Mouse (Mus musculus) myocyte (in vitro differentiated cells): ENCODE results near the gene Chic1. TPM values are rescaled to one million over a fixed set of nuclear protein-coding genes. Genes with fewer than 3 reads are reported as not detected.

Experiments used
- H3K27me3 ChIP-seq: one replicate; pipeline ENCODE4 v1.6.1; 2011; ENCODE audit not compliant: control insufficient read depth, insufficient read depth, insufficient read length
- H3K36me3 ChIP-seq: one replicate; pipeline ENCODE4 v1.6.1; 2011; ENCODE audit not compliant: control insufficient read depth, insufficient read depth
- H3K4me2 ChIP-seq: one replicate; pipeline ENCODE4 v1.6.1; 2011; ENCODE audit warnings: low read depth, control low read depth
- H3K4me3 ChIP-seq: one replicate; pipeline ENCODE4 v1.5.1; 2011; ENCODE audit warnings: mild to moderate bottlenecking, control low read depth, moderate library complexity
- H3K79me2 ChIP-seq: one replicate; pipeline ENCODE4 v1.6.1; 2011; ENCODE audit not compliant: control insufficient read depth, insufficient read depth
- H3ac ChIP-seq: one replicate; pipeline ENCODE4 v1.6.1; 2011; ENCODE audit not compliant: control insufficient read depth, insufficient read length
- CEBPB ChIP-seq: IDR thresholded peaks from 2 replicates; pipeline ENCODE4 v1.6.1; 2011; ENCODE audit warnings: mild to moderate bottlenecking, moderate library complexity; ENCODE audit not compliant: poor library complexity, insufficient read depth, severe bottlenecking
- E2F4 ChIP-seq: IDR thresholded peaks from one replicate; pipeline ENCODE4 v1.6.1; 2011; ENCODE audit warnings: mild to moderate bottlenecking, control low read depth, moderate library complexity; ENCODE audit not compliant: insufficient read depth
- MAX ChIP-seq: IDR thresholded peaks from one replicate; pipeline ENCODE4 v1.6.1; 2011; ENCODE audit warnings: low read depth, mild to moderate bottlenecking, control low read depth
- MYOD1 ChIP-seq, 3 experiments: IDR thresholded peaks; one replicate each; pipeline ENCODE4 v1.6.1; 2011; ENCODE audit warnings: control low read depth in 2 of 3, low read depth in 2 of 3, mild to moderate bottlenecking in 2 of 3, moderate library complexity in 1 of 3; ENCODE audit not compliant: insufficient read length in 2 of 3, control insufficient read depth in 1 of 3
- MYOG ChIP-seq, 3 experiments: IDR thresholded peaks; one replicate each; pipeline ENCODE4 v1.6.1; 2011; ENCODE audit warnings: control low read depth in 2 of 3, low read depth in 2 of 3, mild to moderate bottlenecking in 2 of 3; ENCODE audit not compliant: insufficient read length in 2 of 3, control insufficient read depth in 1 of 3, insufficient read depth in 1 of 3
- POLR2A ChIP-seq: IDR thresholded peaks from one replicate; pipeline ENCODE4 v1.6.1; 2011; ENCODE audit warnings: low read depth, mild to moderate bottlenecking, control low read depth, moderate library complexity; ENCODE audit not compliant: insufficient read length
- POLR2AphosphoS2 ChIP-seq: IDR thresholded peaks from one replicate; pipeline ENCODE4 v1.6.1; 2011; ENCODE audit warnings: low read depth, control low read depth; ENCODE audit not compliant: insufficient read length
- REST ChIP-seq: IDR thresholded peaks from one replicate; pipeline ENCODE4 v1.6.1; 2011; ENCODE audit warnings: mild to moderate bottlenecking, control low read depth, moderate library complexity; ENCODE audit not compliant: insufficient read depth, insufficient read length
- SRF ChIP-seq: IDR thresholded peaks from one replicate; pipeline ENCODE4 v1.6.1; 2011; ENCODE audit warnings: low read depth; ENCODE audit not compliant: control insufficient read depth, insufficient read length
- TCF12 ChIP-seq: IDR thresholded peaks from one replicate; pipeline ENCODE4 v1.6.1; 2011; ENCODE audit warnings: mild to moderate bottlenecking, control low read depth; ENCODE audit not compliant: poor library complexity, insufficient read depth, severe bottlenecking
- TCF3 ChIP-seq: IDR thresholded peaks from one replicate; pipeline ENCODE4 v1.6.1; 2011; ENCODE audit warnings: low read depth, control low read depth; ENCODE audit not compliant: insufficient read length
- USF1 ChIP-seq: IDR thresholded peaks from one replicate; pipeline ENCODE4 v1.6.1; 2011; ENCODE audit warnings: low read depth, mild to moderate bottlenecking, control low read depth, moderate library complexity
- polyA plus RNA-seq: library from polyadenylated mRNA; unstranded; fragments of >200 nt; fragmentation: generic; extraction: Trizol; gene quantifications from one replicate; pipeline ENCODE4 v1.2.1, GENCODE M21; 2012; ENCODE audit warnings: missing spikeins

Gene Chic1
- polyA plus RNA-seq, 1 experiment = 0.26 TPM

GRCm38 (mm10) chrX:103421710-103422109 is 65.4 kb downstream of the Chic1 start, which contains the start of gene Gm26992:
Gm26992 (plus strand) TSS chrX:103422010.
- no peak within 1 kb of the TSS for H3K4me2 ChIP-seq
- H3K79me2 ChIP-seq = no peaks in the 10 kb centered on the region
- TF ChIP-seq USF1 (no peak), MAX (no peak), MYOD1 (IDR thresholded peaks at IDR 0.05; ENCODE audit: control insufficient read depth in 1 of 3, insufficient read length in 2 of 3, low read depth in 2 of 3) (no peak), REST (no peak), E2F4 (no peak), POLR2AphosphoS2 (no peak), TCF12 (no peak), CEBPB (no peak), SRF (no peak), TCF3 (no peak), MYOG (IDR thresholded peaks at IDR 0.05; ENCODE audit: control insufficient read depth in 1 of 3, insufficient read depth in 1 of 3, insufficient read length in 2 of 3, low read depth in 2 of 3) (no peak), POLR2A (no peak)

GRCm38 (mm10) chrX:103427677-103428076 is 71.4 kb downstream of the Chic1 start:
- Histone ChIP-seq H3ac (no peak overlapping the region), H3K36me3 (no peaks in the 10 kb centered on the region), H3K4me3 (no peak overlapping the region), H3K27me3 (no peaks in the 10 kb centered on the region), H3K4me2 (no peak overlapping the region), H3K79me2 (no peaks in the 10 kb centered on the region)
- TF ChIP-seq MYOD1 (IDR thresholded peaks at IDR 0.05; ENCODE audit: control insufficient read depth in 1 of 3, insufficient read length in 2 of 3, low read depth in 2 of 3) (no peak), MYOG (IDR thresholded peaks at IDR 0.05; ENCODE audit: control insufficient read depth in 1 of 3, insufficient read depth in 1 of 3, insufficient read length in 2 of 3, low read depth in 2 of 3) (no peak), POLR2AphosphoS2 (no peak), USF1 (no peak), REST (no peak), POLR2A (no peak), CEBPB (no peak), MAX (no peak), TCF12 (no peak), TCF3 (no peak), E2F4 (no peak), SRF (no peak)

More at GRCm38 (mm10) chrX:103421710-103422109, 65.4 kb downstream of the Chic1 start, which contains the start of gene Gm26992:
- Histone ChIP-seq H3K27me3 (no peaks in the 10 kb centered on the region), H3K4me3 (no peak within 1 kb of the TSS), H3K36me3 (no peaks in the 10 kb centered on the region), H3ac (no peak within 1 kb of the TSS)

- Histone ChIP-seq H3K36me3 (no peaks in the 10 kb centered on the region), H3K27me3 (no peaks in the 10 kb centered on the region)
These were observed 76.0 kb downstream of the Chic1 start for GRCm38 (mm10) chrX:103432293-103432692.

GRCm38 (mm10) chrX:103438023-103438422 is 81.7 kb downstream of the Chic1 start:
- H3K36me3 ChIP-seq = no peaks in the 10 kb centered on the region
- H3K27me3 ChIP-seq = no peaks in the 10 kb centered on the region
- no peak overlapping the region for H3ac ChIP-seq

More at GRCm38 (mm10) chrX:103432293-103432692, 76.0 kb downstream of the Chic1 start:
- Histone ChIP-seq H3K4me2 (no peak overlapping the region), H3K4me3 (no peak overlapping the region), H3K79me2 (no peaks in the 10 kb centered on the region), H3ac (no peak overlapping the region)
- TF ChIP-seq USF1 (no peak), POLR2AphosphoS2 (no peak), TCF3 (no peak), CEBPB (no peak)

GRCm38 (mm10) chrX:103440803-103441202 is 84.5 kb downstream of the Chic1 start:
- H3K4me3 ChIP-seq = no peak overlapping the region
- no peak for TF ChIP-seq MAX
- TF ChIP-seq REST = no peak
- TF ChIP-seq MYOG (IDR thresholded peaks at IDR 0.05; ENCODE audit: control insufficient read depth in 1 of 3, insufficient read depth in 1 of 3, insufficient read length in 2 of 3, low read depth in 2 of 3) = no peak
- no peak for TF ChIP-seq SRF
- no peak for TF ChIP-seq TCF3
- no peak for TF ChIP-seq POLR2AphosphoS2
- no peak for TF ChIP-seq USF1
- TF ChIP-seq CEBPB = no peak
- no peak for TF ChIP-seq E2F4
- no peak for TF ChIP-seq POLR2A
- no peak for TF ChIP-seq TCF12
- H3K4me2 ChIP-seq = no peak overlapping the region
- H3K36me3 ChIP-seq = no peaks in the 10 kb centered on the region
- H3K79me2 ChIP-seq = no peaks in the 10 kb centered on the region
- no peaks in the 10 kb centered on the region for H3K27me3 ChIP-seq
- H3ac ChIP-seq = no peak overlapping the region

More at GRCm38 (mm10) chrX:103438023-103438422, 81.7 kb downstream of the Chic1 start:
- no peak for TF ChIP-seq POLR2AphosphoS2
- no peak for TF ChIP-seq E2F4
- no peak for TF ChIP-seq CEBPB
- TF ChIP-seq USF1 = no peak
- TF ChIP-seq TCF12 = no peak
- no peak for TF ChIP-seq POLR2A
- Histone ChIP-seq H3K4me3 (no peak overlapping the region), H3K79me2 (no peaks in the 10 kb centered on the region), H3K4me2 (no peak overlapping the region)
